Mouse (Mus musculus) forebrain, embryonic 13.5 days (tissue): ENCODE results near the gene Fgf13. TPM values are rescaled to one million over a fixed set of nuclear protein-coding genes. Genes with fewer than 3 reads are reported as not detected.

Experiments
- ATAC-seq: fragments of 200-750 bp; cut with Nextera tagmentation; 2 replicates; pipeline ENCODE4 v1.8.0; 2017
- H3K27ac ChIP-seq: fragments of 300-500 bp; sonication (generic); 2 replicates; pipeline ENCODE4 v1.5.1; 2015; ENCODE audit warnings: inconsistent platforms, mild to moderate bottlenecking, moderate library complexity
- H3K27me3 ChIP-seq: fragments of 300-500 bp; sonication (generic); 2 replicates; pipeline ENCODE4 v1.6.1; 2015; ENCODE audit warnings: mild to moderate bottlenecking, inconsistent platforms
- H3K36me3 ChIP-seq: fragments of 300-500 bp; sonication (generic); 2 replicates; pipeline ENCODE4 v1.6.1; 2015; ENCODE audit warnings: mild to moderate bottlenecking, inconsistent platforms; ENCODE audit not compliant: poor library complexity, severe bottlenecking
- H3K4me1 ChIP-seq: fragments of 300-500 bp; sonication (generic); 2 replicates; pipeline ENCODE4 v1.6.1; 2015; ENCODE audit warnings: inconsistent platforms
- H3K4me2 ChIP-seq: fragments of 300-500 bp; sonication (generic); 2 replicates; pipeline ENCODE4 v1.6.1; 2015; ENCODE audit warnings: inconsistent platforms, mild to moderate bottlenecking, moderate library complexity
- H3K4me3 ChIP-seq: fragments of 300-500 bp; sonication (generic); 2 replicates; pipeline ENCODE4 v1.5.1; 2015; ENCODE audit warnings: mild to moderate bottlenecking, inconsistent platforms
- H3K9ac ChIP-seq: fragments of 300-500 bp; sonication (generic); 2 replicates; pipeline ENCODE4 v1.6.1; 2015; ENCODE audit warnings: mild to moderate bottlenecking, inconsistent platforms
- H3K9me3 ChIP-seq: fragments of 300-500 bp; sonication (generic); replicated peaks from 2 replicates; pipeline ENCODE4 v1.6.1; 2016; ENCODE audit warnings: inconsistent platforms
- WGBS: fragments of 180-500 bp; shearing (Covaris S2); methylation state at CpG from one replicate; pipeline ENCODE4 v1.1.7; 2015; 5-methylcytosine and 5-hydroxymethylcytosine counted together
- polyA plus RNA-seq: library from polyadenylated mRNA; unstranded; fragments of >200 nt; fragmentation: Nextera tagmentation; extraction: Ambion mirVana; gene quantifications from 2 replicates; pipeline ENCODE4 v1.2.1, GENCODE M21; 2015

Fgf13 gene
- polyA plus RNA-seq, 1 experiment from 2014 or later: 76.7 TPM

GRCm38 (mm10) chrX:59402596-59403285 lies 165.1 kb downstream of the Fgf13 start:
- no peaks in the 10 kb centered on the region for H3K36me3 ChIP-seq
- H3K4me1 ChIP-seq: no peaks in the 10 kb centered on the region
- no peaks in the 10 kb centered on the region for H3K9me3 ChIP-seq
- no peak overlapping the region for H3K4me3 ChIP-seq
- H3K4me2 ChIP-seq: no peak overlapping the region
- ATAC-seq: no peak
- WGBS: 75% methylated on average over 2 of the region's 2 CpGs
- no peak overlapping the region for H3K9ac ChIP-seq
- H3K27me3 ChIP-seq: no peaks in the 10 kb centered on the region
- H3K27ac ChIP-seq: no peak overlapping the region

- no peaks in the 10 kb centered on the region for H3K27me3 ChIP-seq
- H3K4me3 ChIP-seq: no peak overlapping the region
- no peak overlapping the region for H3K27ac ChIP-seq
- H3K9me3 ChIP-seq: no peaks in the 10 kb centered on the region
- no peaks in the 10 kb centered on the region for H3K4me1 ChIP-seq
- no peak overlapping the region for H3K9ac ChIP-seq
- no peak overlapping the region for H3K4me2 ChIP-seq
- peak; percentile 61; the same call in 1 of the 2 replicates for ATAC-seq
- WGBS: 57% methylated on average over 3 of the region's 3 CpGs
- H3K36me3 ChIP-seq: no peaks in the 10 kb centered on the region
Observed at GRCm38 (mm10) chrX:59290916-59291411, 276.9 kb downstream of the Fgf13 start.

GRCm38 (mm10) chrX:59251576-59251975 lies 316.3 kb downstream of the Fgf13 start:
- Histone ChIP-seq H3K4me1 (no peaks in the 10 kb centered on the region), H3K4me3 (no peak overlapping the region), H3K9me3 (no peaks in the 10 kb centered on the region), H3K9ac (no peak overlapping the region), H3K4me2 (no peak overlapping the region), H3K27me3 (no peaks in the 10 kb centered on the region), H3K36me3 (no peaks in the 10 kb centered on the region), H3K27ac (no peak overlapping the region)
- no peak for ATAC-seq

- WGBS: 74% methylated on average over 3 of the region's 3 CpGs
- H3K9me3 ChIP-seq: no peaks in the 10 kb centered on the region
- H3K4me1 ChIP-seq: no peaks in the 10 kb centered on the region
- H3K36me3 ChIP-seq: no peaks in the 10 kb centered on the region
- no peak for ATAC-seq
- no peak overlapping the region for H3K4me2 ChIP-seq
- no peak overlapping the region for H3K4me3 ChIP-seq
- H3K27ac ChIP-seq: no peak overlapping the region
- no peaks in the 10 kb centered on the region for H3K27me3 ChIP-seq
- H3K9ac ChIP-seq: no peak overlapping the region
Observed at GRCm38 (mm10) chrX:59243752-59244151, 324.1 kb downstream of the Fgf13 start.

GRCm38 (mm10) chrX:59243176-59243575 lies 324.7 kb downstream of the Fgf13 start:
- Histone ChIP-seq H3K27ac (no peak overlapping the region), H3K4me2 (no peak overlapping the region), H3K9me3 (no peaks in the 10 kb centered on the region), H3K9ac (no peak overlapping the region), H3K27me3 (no peaks in the 10 kb centered on the region), H3K4me1 (no peaks in the 10 kb centered on the region), H3K4me3 (no peak overlapping the region), H3K36me3 (no peaks in the 10 kb centered on the region)
- 88% methylated on average over 3 of the region's 3 CpGs for WGBS
- no peak for ATAC-seq

- Histone ChIP-seq H3K4me2 (no peak overlapping the region), H3K27me3 (no peaks in the 10 kb centered on the region), H3K36me3 (no peaks in the 10 kb centered on the region), H3K4me3 (no peak overlapping the region), H3K9ac (no peak overlapping the region), H3K27ac (no peak overlapping the region), H3K4me1 (no peaks in the 10 kb centered on the region), H3K9me3 (no peaks in the 10 kb centered on the region)
- peak; percentile 91 for ATAC-seq
Observed at GRCm38 (mm10) chrX:59241460-59241747, 326.5 kb downstream of the Fgf13 start.

- peak; percentile 76 for ATAC-seq
- Histone ChIP-seq H3K4me3 (no peak overlapping the region), H3K9me3 (no peaks in the 10 kb centered on the region), H3K4me1 (no peaks in the 10 kb centered on the region), H3K9ac (no peak overlapping the region), H3K4me2 (no peak overlapping the region), H3K36me3 (no peaks in the 10 kb centered on the region), H3K27me3 (no peaks in the 10 kb centered on the region), H3K27ac (no peak overlapping the region)
- WGBS: 26% methylated on average over 2 of the region's 2 CpGs
Observed at GRCm38 (mm10) chrX:59240683-59241459, 327.0 kb downstream of the Fgf13 start.

GRCm38 (mm10) chrX:59220675-59221074 lies 347.2 kb downstream of the Fgf13 start:
- no peak overlapping the region for H3K27ac ChIP-seq
- ATAC-seq: no peak
- WGBS: 80% methylated on average over 3 of the region's 3 CpGs

GRCm38 (mm10) chrX:59201146-59201545 lies 366.7 kb downstream of the Fgf13 start:
- Histone ChIP-seq H3K4me2 (no peak overlapping the region), H3K27me3 (no peaks in the 10 kb centered on the region)
- no peak for ATAC-seq

More at GRCm38 (mm10) chrX:59220675-59221074, 347.2 kb downstream of the Fgf13 start:
- no peak overlapping the region for H3K4me2 ChIP-seq
- H3K9ac ChIP-seq: no peak overlapping the region
- H3K9me3 ChIP-seq: no peaks in the 10 kb centered on the region
- H3K36me3 ChIP-seq: no peaks in the 10 kb centered on the region
- H3K4me1 ChIP-seq: no peaks in the 10 kb centered on the region
- H3K4me3 ChIP-seq: no peak overlapping the region
- H3K27me3 ChIP-seq: no peaks in the 10 kb centered on the region

GRCm38 (mm10) chrX:59194149-59194548 lies 373.7 kb downstream of the Fgf13 start:
- Histone ChIP-seq H3K9ac (no peak overlapping the region), H3K36me3 (no peaks in the 10 kb centered on the region), H3K4me2 (no peak overlapping the region), H3K27ac (no peak overlapping the region), H3K4me3 (no peak overlapping the region), H3K4me1 (no peaks in the 10 kb centered on the region), H3K27me3 (no peaks in the 10 kb centered on the region), H3K9me3 (no peaks in the 10 kb centered on the region)
- ATAC-seq: no peak
- WGBS: 83% methylated on average over 4 of the region's 4 CpGs

More at GRCm38 (mm10) chrX:59201146-59201545, 366.7 kb downstream of the Fgf13 start:
- no peak overlapping the region for H3K27ac ChIP-seq
- H3K36me3 ChIP-seq: no peaks in the 10 kb centered on the region
- H3K4me1 ChIP-seq: no peaks in the 10 kb centered on the region
- no peak overlapping the region for H3K9ac ChIP-seq
- no peak overlapping the region for H3K4me3 ChIP-seq
- H3K9me3 ChIP-seq: no peaks in the 10 kb centered on the region

- Histone ChIP-seq H3K9me3 (no peaks in the 10 kb centered on the region), H3K27ac (no peak overlapping the region), H3K9ac (no peak overlapping the region), H3K4me2 (no peak overlapping the region), H3K36me3 (no peaks in the 10 kb centered on the region), H3K4me1 (no peaks in the 10 kb centered on the region), H3K4me3 (no peak overlapping the region), H3K27me3 (no peaks in the 10 kb centered on the region)
- WGBS: 82% methylated on average over 4 of the region's 4 CpGs
- ATAC-seq: peak; percentile 43; the same call in 1 of the 2 replicates
Observed at GRCm38 (mm10) chrX:59186922-59187321, 380.9 kb downstream of the Fgf13 start.

- Histone ChIP-seq H3K27me3 (no peaks in the 10 kb centered on the region), H3K4me2 (no peak overlapping the region), H3K4me1 (peaks cover 11% of the 10 kb centered on the region), H3K9ac (no peak overlapping the region), H3K36me3 (no peaks in the 10 kb centered on the region), H3K27ac (no peak overlapping the region), H3K4me3 (no peak overlapping the region), H3K9me3 (no peaks in the 10 kb centered on the region)
- 42% methylated on average over 4 of the region's 4 CpGs for WGBS
- ATAC-seq: no peak
Observed at GRCm38 (mm10) chrX:59182323-59182722, 385.5 kb downstream of the Fgf13 start.
